Mouse (Mus musculus) CD4-positive, CD25-positive, alpha-beta regulatory T cell (primary cell): ENCODE results near the gene Defb30. TPM values are rescaled to one million over a fixed set of nuclear protein-coding genes. Genes with fewer than 3 reads are reported as not detected.

Experiments
- polyA plus RNA-seq: library from polyadenylated mRNA; unstranded; fragments of 100-300 nt; shearing (Covaris generic); gene quantifications from one replicate; pipeline ENCODE4 v1.2.1, GENCODE M21; 2017

Defb30 gene
- polyA plus RNA-seq = not detected

GRCm38 (mm10) chr14:63049910-63050370 is at the start of gene Defb30:
Gene Defb30, minus strand, starts transcription at chr14:63049960.

GRCm38 (mm10) chr14:63046691-63047090 is 3.1 kb downstream of the Defb30 start, which contains the start of gene Defb42:
Gene Defb42, plus strand, starts transcription at chr14:63046991.

GRCm38 (mm10) chr14:63011471-63011870 is 38.3 kb downstream of the Defb30 start, which contains the start of gene Defb43:
Gene Defb43, plus strand, starts transcription at chr14:63011771.

GRCm38 (mm10) chr14:62997777-62998176 is 52.0 kb downstream of the Defb30 start, which contains the start of gene Defb47:
Gene Defb47, plus strand, starts transcription at chr14:62998077.

GRCm38 (mm10) chr14:62984410-62984809 is 65.3 kb downstream of the Defb30 start, which contains the start of gene Defb48:
Gene Defb48, minus strand, starts transcription at chr14:62984510.

Other genes with a start within 250 kb of the Defb30 start
- gene Wdfy2, start 212.3 kb downstream of the Defb30 start, polyA plus RNA-seq = 7.4 TPM
- gene Defb48, start 65.5 kb downstream of the Defb30 start, polyA plus RNA-seq = not detected
- not detected for gene Defb47, start 51.9 kb downstream of the Defb30 start, polyA plus RNA-seq
- not detected for gene Defb43, start 38.2 kb downstream of the Defb30 start, polyA plus RNA-seq
- gene Defb42, start 3.0 kb downstream of the Defb30 start, polyA plus RNA-seq = not detected